Mouse (Mus musculus) olfactory bulb, adult 2 months (tissue): ENCODE results near the gene Galnt2.

Experiments
- CTCF ChIP-seq: fragments of 200-500 bp; IDR thresholded peaks from 2 replicates; pipeline ENCODE4 v1.5.1; 2012; ENCODE audit warnings: low read depth, mild to moderate bottlenecking, low read length, moderate library complexity; ENCODE audit not compliant: insufficient read depth
- POLR2A ChIP-seq: fragments of 200-500 bp; IDR thresholded peaks from 2 replicates; pipeline ENCODE4 v1.6.1; 2012; ENCODE audit warnings: mild to moderate bottlenecking, low read depth, low read length, moderate library complexity; ENCODE audit not compliant: insufficient read depth

DNA sequence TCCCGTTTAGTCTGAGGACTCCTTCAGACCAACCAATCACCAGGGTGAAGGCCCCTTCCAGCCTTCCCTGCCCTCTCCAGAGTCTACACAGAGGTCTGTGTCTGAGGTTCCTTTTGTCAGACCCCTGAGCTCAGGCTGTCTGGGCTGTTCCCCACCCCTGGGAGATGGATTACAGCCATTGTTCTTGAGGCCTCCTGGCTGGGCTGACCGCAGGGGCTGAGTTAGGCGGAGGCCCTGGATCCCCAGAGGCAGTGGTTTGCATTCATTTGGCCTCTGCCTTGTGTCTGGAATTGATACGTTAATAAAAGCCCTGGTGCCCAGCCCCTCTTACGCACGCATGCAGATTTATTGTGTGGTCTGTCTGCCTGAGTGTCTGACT, 53.1 kb downstream of the Galnt2 start:
- TF ChIP-seq CTCF (no peak), POLR2A (no peak)
